Mouse (Mus musculus) MEL (cell line): ENCODE data around the gene Erlec1. TPM values are rescaled to one million over a fixed set of nuclear protein-coding genes. Genes with fewer than 3 reads are reported as not detected.

Source experiments
- DNase-seq: peaks from one replicate; pipeline ENCODE4 v3.0.0; 2011; ENCODE audit warnings: low read depth, low spot score
- H3K27ac ChIP-seq: 2 replicates; pipeline ENCODE4 v1.5.1; 2012; ENCODE audit warnings: low read depth, mild to moderate bottlenecking, control low read depth, low read length, moderate library complexity; ENCODE audit not compliant: control insufficient read depth
- H3K27me3 ChIP-seq, 2 experiments: fragments of 150-350 bp in 1 of 2; sonication (generic) in 1 of 2; 2 replicates each; pipeline ENCODE4 v1.6.1; 2012; ENCODE audit warnings: low read length in 2 of 2, mild to moderate bottlenecking in 2 of 2, improper control_type of control experiment in 1 of 2, moderate library complexity in 1 of 2; ENCODE audit not compliant: insufficient read depth in 2 of 2, control insufficient read depth in 1 of 2
- H3K36me3 ChIP-seq, 2 experiments: 2 replicates each; pipeline ENCODE4 v1.6.1; 2012 to 2014; ENCODE audit warnings: low read length in 2 of 2, improper control_type of control experiment in 1 of 2, inconsistent platforms in 1 of 2, mild to moderate bottlenecking in 1 of 2; ENCODE audit not compliant: insufficient read depth in 2 of 2, control insufficient read depth in 1 of 2
- H3K4me1 ChIP-seq, 2 experiments: fragments of 150-350 bp in 1 of 2; sonication (generic) in 1 of 2; 2 replicates each; pipeline ENCODE4 v1.6.1; 2012; ENCODE audit warnings: low read length in 2 of 2, improper control_type of control experiment in 1 of 2, mild to moderate bottlenecking in 1 of 2; ENCODE audit not compliant: insufficient read depth in 2 of 2, control insufficient read depth in 1 of 2
- H3K4me3 ChIP-seq, 2 experiments: fragments of 150-350 bp in 1 of 2; sonication (generic) in 1 of 2; 2 replicates each; pipeline ENCODE4 v1.5.1; 2012; ENCODE audit warnings: low read depth in 2 of 2, low read length in 2 of 2, mild to moderate bottlenecking in 2 of 2, moderate library complexity in 2 of 2, control low read depth in 1 of 2, improper control_type of control experiment in 1 of 2; ENCODE audit not compliant: control insufficient read depth in 1 of 2, insufficient read depth in 1 of 2
- H3K79me2 ChIP-seq: 2 replicates; pipeline ENCODE4 v1.6.1; 2012; ENCODE audit warnings: mild to moderate bottlenecking, low read length, moderate library complexity; ENCODE audit not compliant: control insufficient read depth, poor library complexity, insufficient read depth
- H3K9ac ChIP-seq: 2 replicates; pipeline ENCODE4 v1.6.1; 2012; ENCODE audit warnings: low read depth, mild to moderate bottlenecking, control low read depth, low read length, moderate library complexity; ENCODE audit not compliant: control insufficient read depth, poor library complexity, severe bottlenecking
- H3K9me3 ChIP-seq: fragments of 150-350 bp; sonication (generic); replicated peaks from 2 replicates; pipeline ENCODE4 v1.6.1; 2012; ENCODE audit warnings: mild to moderate bottlenecking, low read length, improper control_type of control experiment, moderate library complexity; ENCODE audit not compliant: insufficient read depth
- BHLHE40 ChIP-seq: IDR thresholded peaks from 2 replicates; pipeline ENCODE4 v1.6.1; 2012; ENCODE audit warnings: low read depth, mild to moderate bottlenecking, inconsistent platforms, low read length, improper control_type of control experiment, borderline replicate concordance
- CHD2 ChIP-seq: IDR thresholded peaks from 2 replicates; pipeline ENCODE4 v1.6.1; 2011; ENCODE audit warnings: low read length, improper control_type of control experiment
- EP300 ChIP-seq, 2 experiments: IDR thresholded peaks; 2 replicates each; pipeline ENCODE4 v1.6.1; 2011; ENCODE audit warnings: improper control_type of control experiment in 2 of 2, low read length in 2 of 2, low read depth in 1 of 2, mild to moderate bottlenecking in 1 of 2
- ETS1 ChIP-seq: IDR thresholded peaks from 2 replicates; pipeline ENCODE4 v1.6.1; 2012; ENCODE audit warnings: low read depth, mild to moderate bottlenecking, inconsistent platforms, low read length, improper control_type of control experiment, moderate library complexity
- MEF2A ChIP-seq: IDR thresholded peaks from 2 replicates; pipeline ENCODE4 v1.6.1; 2014; ENCODE audit warnings: low read depth, mild to moderate bottlenecking, inconsistent platforms, low read length, improper control_type of control experiment; ENCODE audit not compliant: poor library complexity, insufficient replicate concordance, severe bottlenecking; ENCODE audit errors: extremely low read depth
- MYC ChIP-seq: IDR thresholded peaks from 2 replicates; pipeline ENCODE4 v1.6.1; 2011; ENCODE audit warnings: low read depth, mild to moderate bottlenecking, low read length, improper control_type of control experiment, moderate library complexity
- NRF1 ChIP-seq: IDR thresholded peaks from 2 replicates; pipeline ENCODE4 v1.6.1; 2014; ENCODE audit warnings: low read depth, mild to moderate bottlenecking, inconsistent platforms, low read length, improper control_type of control experiment, moderate library complexity; ENCODE audit not compliant: poor library complexity, insufficient read depth, severe bottlenecking
- TAL1 ChIP-seq: IDR thresholded peaks from 2 replicates; pipeline ENCODE4 v1.6.1; 2012; ENCODE audit warnings: mild to moderate bottlenecking, inconsistent platforms, low read length, moderate library complexity, mixed read lengths
- TCF12 ChIP-seq: IDR thresholded peaks from 2 replicates; pipeline ENCODE4 v1.6.1; 2014; ENCODE audit warnings: low read depth, mild to moderate bottlenecking, inconsistent platforms, low read length, improper control_type of control experiment, moderate library complexity
- UBTF ChIP-seq: IDR thresholded peaks from 2 replicates; pipeline ENCODE4 v1.6.1; 2012; ENCODE audit warnings: low read depth, mild to moderate bottlenecking, inconsistent platforms, low read length, improper control_type of control experiment, moderate library complexity, borderline replicate concordance; ENCODE audit not compliant: insufficient read depth
- USF1 ChIP-seq: IDR thresholded peaks from 2 replicates; pipeline ENCODE4 v1.6.1; 2014; ENCODE audit warnings: low read depth, mild to moderate bottlenecking, inconsistent platforms, low read length, improper control_type of control experiment, moderate library complexity
- USF2 ChIP-seq, 2 experiments: IDR thresholded peaks; 2 replicates each; pipeline ENCODE4 v1.6.1; 2011 to 2012; ENCODE audit warnings: improper control_type of control experiment in 2 of 2, low read length in 2 of 2, borderline replicate concordance in 1 of 2, inconsistent platforms in 1 of 2, low read depth in 1 of 2, mild to moderate bottlenecking in 1 of 2; ENCODE audit not compliant: insufficient read depth in 1 of 2
- ZC3H11A ChIP-seq: IDR thresholded peaks from 2 replicates; pipeline ENCODE4 v1.6.1; 2012; ENCODE audit warnings: low read depth, mild to moderate bottlenecking, inconsistent platforms, low read length, improper control_type of control experiment
- ZKSCAN1 ChIP-seq: IDR thresholded peaks from 2 replicates; pipeline ENCODE4 v1.6.1; 2012; ENCODE audit warnings: low read depth, mild to moderate bottlenecking, inconsistent platforms, low read length, improper control_type of control experiment, moderate library complexity
- ZNF384 ChIP-seq: IDR thresholded peaks from 2 replicates; pipeline ENCODE4 v1.6.1; 2012; ENCODE audit warnings: low read depth, mild to moderate bottlenecking, inconsistent platforms, low read length, improper control_type of control experiment
- polyA plus RNA-seq, 2 experiments: library from polyadenylated mRNA; stranded (reverse) in 1 of 2; unstranded in 1 of 2; fragments of >175 nt in 1 of 2; fragments of >200 nt in 1 of 2; gene quantifications; 2 replicates each; pipeline versions ENCODE4 v1.2.1 to v1.2.4; 2012; ENCODE audit warnings: low replicate concordance in 2 of 2, low read depth in 1 of 2; ENCODE audit not compliant: insufficient read length in 2 of 2, insufficient read depth in 1 of 2, missing spikeins in 1 of 2
- total RNA-seq: library from RNA; depleted of rRNA; stranded (reverse); fragments of 300-350 nt; gene quantifications from 2 replicates; pipeline ENCODE4 v1.2.3, GENCODE M21; 2012

Gene Erlec1
- total and polyA plus RNA-seq, 3 experiments = 6.7 to 22.3 TPM; not detected in 1

DNA sequence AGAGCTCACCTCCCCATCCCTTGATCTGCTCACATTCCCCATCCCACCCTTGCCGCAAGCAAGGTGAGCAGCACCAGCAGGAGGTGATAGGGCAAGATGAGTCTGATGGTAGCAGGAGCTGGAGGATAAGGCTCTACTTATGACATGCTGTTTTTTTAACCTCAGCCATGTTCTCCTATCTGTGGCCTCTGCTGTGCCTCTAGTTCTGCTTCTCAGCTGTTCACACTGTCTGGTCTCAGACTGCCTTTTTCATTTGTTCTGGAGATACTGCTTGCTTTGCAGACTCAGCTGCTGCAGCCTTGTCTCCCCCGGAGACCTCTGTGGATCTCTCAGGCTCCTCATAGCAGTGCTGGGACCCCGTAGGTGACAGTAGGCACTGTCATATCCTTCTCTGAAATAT, 30.9 kb downstream of the Erlec1 start:
- Histone ChIP-seq H3K36me3 (peaks cover 0 to 31% of the 10 kb centered on the region in 2 experiments; a peak in 3 of 4 replicates), H3K9me3 (no peaks in the 10 kb centered on the region), H3K27me3 (no peaks in the 10 kb centered on the region), H3K9ac (no peak overlapping the region), H3K4me1 (peaks cover 21 to 26% of the 10 kb centered on the region in 2 experiments)
- peak; percentile 68 for DNase-seq
- 0 out of 2 replicates have a peak, but pooled peaks have one; percentile 8 for TF ChIP-seq TAL1
- 0 out of 2 replicates have a peak, but pooled peaks have one; percentile 9 for TF ChIP-seq ZNF384
- TF ChIP-seq ETS1 = peak; percentile 69
- TF ChIP-seq ZKSCAN1 = no peak
- TF ChIP-seq, all 39 proteins: peak for 3
- H3K4me3 ChIP-seq = no peak overlapping the region
- no peaks in the 10 kb centered on the region for H3K79me2 ChIP-seq
- H3K27ac ChIP-seq = no peak overlapping the region

DNA sequence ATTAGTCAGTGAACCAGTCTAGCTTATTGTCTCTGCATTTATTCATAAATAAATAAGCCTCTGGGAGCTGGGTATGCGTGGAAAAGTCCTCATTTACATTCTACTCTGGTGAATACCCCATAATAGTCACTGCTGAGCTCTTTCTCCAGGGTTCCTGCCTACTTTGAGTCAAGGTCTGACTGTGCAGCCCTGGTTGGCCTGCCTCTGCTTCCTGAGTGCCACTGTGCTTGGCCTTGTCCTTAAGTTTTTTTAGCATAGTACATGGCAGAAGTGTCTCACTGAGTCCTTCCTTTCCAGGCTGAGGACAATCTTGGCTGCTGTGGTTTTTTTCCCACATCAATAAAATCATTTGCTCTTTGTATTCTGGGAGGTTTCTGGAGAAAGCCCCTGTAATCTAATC, 33.5 kb downstream of the Erlec1 start:
- Histone ChIP-seq H3K79me2 (no peaks in the 10 kb centered on the region), H3K36me3 (peaks cover 0 to 5% of the 10 kb centered on the region in 2 experiments; a peak in 2 of 4 replicates), H3K27ac (no peak overlapping the region), H3K27me3 (no peaks in the 10 kb centered on the region), H3K4me1 (peaks cover under 1 to 11% of the 10 kb centered on the region in 2 experiments; a peak in 2 of 4 replicates), H3K9ac (no peak overlapping the region), H3K4me3 (no peak overlapping the region), H3K9me3 (no peaks in the 10 kb centered on the region)
- TF ChIP-seq EP300 (IDR thresholded peaks at IDR 0.05; ENCODE audit: low read depth in 1 of 2, low read length in 2 of 2) = no peak
- TF ChIP-seq MEF2A = no peak
- no peak for TF ChIP-seq UBTF
- DNase-seq = no peak

DNA sequence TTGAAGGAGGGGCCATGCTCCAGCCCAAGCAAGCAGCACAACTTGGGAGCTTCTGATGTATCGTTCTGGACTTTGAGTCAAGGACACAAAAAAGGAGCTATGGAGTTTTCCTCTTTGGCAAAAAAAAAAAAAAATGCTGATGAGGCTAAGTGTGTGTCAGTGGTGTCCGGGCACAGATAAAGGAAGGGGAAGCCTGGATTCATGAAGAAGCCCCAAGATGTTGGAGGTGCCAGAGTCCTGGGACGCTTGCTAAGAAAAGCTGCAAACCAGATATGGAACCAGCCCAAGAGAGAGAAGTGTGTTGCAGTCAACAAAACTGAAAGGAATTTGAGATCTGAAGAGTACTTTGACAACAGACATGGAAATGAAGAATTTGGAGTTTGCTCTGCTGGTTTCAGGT, 41.8 kb downstream of the Erlec1 start:
- Histone ChIP-seq H3K27ac (no peak overlapping the region), H3K9ac (no peak overlapping the region), H3K4me1 (no peaks in the 10 kb centered on the region), H3K27me3 (no peaks in the 10 kb centered on the region), H3K4me3 (no peak overlapping the region), H3K9me3 (no peaks in the 10 kb centered on the region), H3K79me2 (no peaks in the 10 kb centered on the region), H3K36me3 (no peaks in the 10 kb centered on the region)
- DNase-seq = peak; percentile 61
- TF ChIP-seq MEF2A = no peak
- TF ChIP-seq ZNF384 = peak; percentile 66; the same call in 1 of the 2 replicates

DNA sequence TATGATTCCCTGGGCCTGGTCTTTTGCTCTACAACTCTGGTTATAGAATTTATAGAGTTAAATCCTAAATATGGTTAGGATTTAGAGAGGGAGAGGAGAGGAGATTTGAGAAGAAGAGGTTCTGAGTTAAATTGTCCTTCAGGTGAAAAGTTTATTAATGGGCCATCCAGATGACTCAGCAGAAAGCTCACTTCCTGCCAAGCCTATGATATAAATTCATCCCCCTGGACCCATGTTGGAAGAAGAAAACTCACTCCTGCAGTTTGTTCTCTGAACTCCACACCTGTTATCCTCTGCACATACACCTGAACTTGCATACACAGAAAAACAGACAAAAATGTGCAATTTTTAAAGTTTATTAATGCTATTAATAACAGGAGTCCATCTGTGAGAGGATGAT, 54.8 kb downstream of the Erlec1 start:
- Histone ChIP-seq H3K27ac (no peak overlapping the region), H3K9ac (no peak overlapping the region), H3K36me3 (no peaks in the 10 kb centered on the region), H3K27me3 (no peaks in the 10 kb centered on the region), H3K79me2 (no peaks in the 10 kb centered on the region), H3K9me3 (no peaks in the 10 kb centered on the region), H3K4me3 (no peak overlapping the region), H3K4me1 (no peaks in the 10 kb centered on the region)
- TF ChIP-seq ZKSCAN1 = no peak
- no peak for TF ChIP-seq TCF12
- TF ChIP-seq ZC3H11A = no peak
- no peak for TF ChIP-seq BHLHE40
- TF ChIP-seq NRF1 = no peak
- TF ChIP-seq USF2 (IDR thresholded peaks at IDR 0.05; ENCODE audit: borderline replicate concordance in 1 of 2, insufficient read depth in 1 of 2, low read depth in 1 of 2, low read length in 2 of 2) = no peak
- no peak for TF ChIP-seq TAL1
- TF ChIP-seq USF1 = no peak
- TF ChIP-seq CHD2 = no peak
- no peak for TF ChIP-seq MYC
- no peak for DNase-seq
